Mouse (Mus musculus) cerebellum, postnatal 4 days (tissue): ENCODE results near the gene Fam53a.

ENCODE experiments used
- DNase-seq, 2 experiments: peaks; one replicate each; pipeline ENCODE4 v3.0.0; 2022; ENCODE audit warnings: low spot score in 2 of 2, mixed read lengths in 1 of 2

The Fam53a gene

GRCm38 (mm10) chr5:33629301-33629987 is at the start of gene Fam53a, which contains the start of gene Gm9903:
Gene Fam53a, minus strand, starts transcription at chr5:33629635.
Gene Gm9903, plus strand, starts transcription at chr5:33629925.
- peak; percentile 100 for DNase-seq

GRCm38 (mm10) chr5:33678244-33678643 is 48.8 kb upstream of the Fam53a start:
- DNase-seq, result no peak

- DNase-seq, result peak in 1 of 2 experiments; percentile 64
Measured at GRCm38 (mm10) chr5:33675964-33676363, 46.5 kb upstream of the Fam53a start.

GRCm38 (mm10) chr5:33674439-33674838 is 45.0 kb upstream of the Fam53a start:
- peak in 1 of 2 experiments; percentile 39 for DNase-seq

GRCm38 (mm10) chr5:33671659-33672058 is 42.2 kb upstream of the Fam53a start:
- DNase-seq, result no peak

GRCm38 (mm10) chr5:33668223-33668622 is 38.8 kb upstream of the Fam53a start:
- DNase-seq, result no peak

- DNase-seq, result no peak
Measured at GRCm38 (mm10) chr5:33658664-33659050, 29.2 kb upstream of the Fam53a start.

GRCm38 (mm10) chr5:33657787-33658663 is 28.6 kb upstream of the Fam53a start, which contains the start of the genes Tacc3 and Tmem129:
Gene Tacc3, plus strand, starts transcription at chr5:33658128.
Gene Tmem129, minus strand, starts transcription at chr5:33658416.
- peak; percentile 92 to 95 for DNase-seq

GRCm38 (mm10) chr5:33657251-33657786 is 27.9 kb upstream of the Fam53a start:
- DNase-seq, result no peak

- DNase-seq, result no peak
Measured at GRCm38 (mm10) chr5:33656739-33657138, 27.3 kb upstream of the Fam53a start.

- no peak for DNase-seq
Measured at GRCm38 (mm10) chr5:33655251-33655840, 25.9 kb upstream of the Fam53a start.

- no peak for DNase-seq
Measured at GRCm38 (mm10) chr5:33654424-33654823, 25.0 kb upstream of the Fam53a start.

GRCm38 (mm10) chr5:33652783-33653173 is 23.3 kb upstream of the Fam53a start:
- DNase-seq, result no peak

- peak; percentile 87 to 93 for DNase-seq
Measured at GRCm38 (mm10) chr5:33651921-33652782, 22.7 kb upstream of the Fam53a start, which contains the start of gene Slbp. Gene Slbp, minus strand, starts transcription at chr5:33652574.

GRCm38 (mm10) chr5:33651541-33651920 is 22.1 kb upstream of the Fam53a start:
- no peak for DNase-seq

- DNase-seq, result no peak
Measured at GRCm38 (mm10) chr5:33651017-33651416, 21.6 kb upstream of the Fam53a start.

GRCm38 (mm10) chr5:33640652-33641051 is 11.2 kb upstream of the Fam53a start:
- DNase-seq, result peak in 1 of 2 experiments; percentile 42

- no peak for DNase-seq
Measured at GRCm38 (mm10) chr5:33638826-33639225, 9.4 kb upstream of the Fam53a start.

GRCm38 (mm10) chr5:33637606-33638350 is 8.3 kb upstream of the Fam53a start:
- DNase-seq, result no peak

GRCm38 (mm10) chr5:33635361-33635760 is 5.9 kb upstream of the Fam53a start:
- DNase-seq, result no peak
